Mouse (Mus musculus) frontal cortex, adult (tissue): ENCODE measurements around the gene Cenpt.

Experiments used
- ATAC-seq: cut with Nextera tagmentation; 2 replicates; pipeline ENCODE4 v1.9.2; 2017; ENCODE audit warnings: mild to moderate bottlenecking, moderate library complexity, mixed read lengths; ENCODE audit not compliant: low TSS enrichment

The Cenpt gene

GRCm38 (mm10) chr8:105853178-105853577 lies at the start of gene Cenpt:
Gene Cenpt, minus strand, starts transcription at chr8:105853278.
- no peak for ATAC-seq

GRCm38 (mm10) chr8:105900941-105901616 lies 48.0 kb upstream of the Cenpt start:
- ATAC-seq, result no peak

- peak; percentile 91 for ATAC-seq
Observed at GRCm38 (mm10) chr8:105900180-105900940, 47.3 kb upstream of the Cenpt start, which contains the start of gene Pskh1. Gene Pskh1, plus strand, starts transcription at chr8:105900441.

GRCm38 (mm10) chr8:105897801-105898480 lies 44.9 kb upstream of the Cenpt start:
- 0 out of 2 replicates have a peak, but pooled peaks have one; percentile 4 for ATAC-seq

GRCm38 (mm10) chr8:105893339-105893738 lies 40.3 kb upstream of the Cenpt start, which contains the start of gene Nrn1l:
Gene Nrn1l, plus strand, starts transcription at chr8:105893567.
- peak; percentile 62 for ATAC-seq

GRCm38 (mm10) chr8:105892432-105892831 lies 39.4 kb upstream of the Cenpt start:
- peak; percentile 25; the same call in 1 of the 2 replicates for ATAC-seq

- ATAC-seq, result 0 out of 2 replicates have a peak, but pooled peaks have one; percentile 20
Observed at GRCm38 (mm10) chr8:105890870-105891269, 37.8 kb upstream of the Cenpt start.

- no peak for ATAC-seq
Observed at GRCm38 (mm10) chr8:105889756-105890465, 36.8 kb upstream of the Cenpt start.

GRCm38 (mm10) chr8:105880754-105881520 lies 27.9 kb upstream of the Cenpt start, which contains the start of gene Edc4:
Gene Edc4, plus strand, starts transcription at chr8:105880881.
- peak; percentile 84 for ATAC-seq

GRCm38 (mm10) chr8:105874301-105874700 lies 21.2 kb upstream of the Cenpt start:
- peak; percentile 82 for ATAC-seq

GRCm38 (mm10) chr8:105866364-105867029 lies 13.4 kb upstream of the Cenpt start:
- no peak for ATAC-seq

GRCm38 (mm10) chr8:105861951-105862350 lies 8.9 kb upstream of the Cenpt start:
- ATAC-seq, result no peak

GRCm38 (mm10) chr8:105860143-105860981 lies 7.3 kb upstream of the Cenpt start, which contains the start of gene Nutf2:
Gene Nutf2, plus strand, starts transcription at chr8:105860580.
- ATAC-seq, result peak; percentile 93

GRCm38 (mm10) chr8:105859314-105859713 lies 6.2 kb upstream of the Cenpt start:
- no peak for ATAC-seq

GRCm38 (mm10) chr8:105858495-105858894 lies 5.4 kb upstream of the Cenpt start:
- ATAC-seq, result no peak

- ATAC-seq, result no peak
Observed at GRCm38 (mm10) chr8:105856168-105856835, 3.2 kb upstream of the Cenpt start.

- peak; percentile 27 for ATAC-seq
Observed at GRCm38 (mm10) chr8:105855248-105856167, 2.4 kb upstream of the Cenpt start.
